Mouse (Mus musculus) mouse embryonic stem cell (cell line): Measurements from ENCODE around the gene Rhof.

ENCODE experiments used
- in situ Hi-C, 2 experiments: fragments of 300-500 bp; cut with MboI; formaldehyde crosslinking; loops; 1 replicate in 1 of 2; 3 replicates in 1 of 2; pipeline ENCODE4 v1.14.3; 2019 to 2020; ENCODE audit warnings: low sequenced_read_pairs in 2 of 2, low pct_unique_long_range_greater_than_20kb in 1 of 2, mixed read lengths in 1 of 2; ENCODE audit not compliant: unreplicated experiment in 1 of 2

Rhof gene

DNA sequence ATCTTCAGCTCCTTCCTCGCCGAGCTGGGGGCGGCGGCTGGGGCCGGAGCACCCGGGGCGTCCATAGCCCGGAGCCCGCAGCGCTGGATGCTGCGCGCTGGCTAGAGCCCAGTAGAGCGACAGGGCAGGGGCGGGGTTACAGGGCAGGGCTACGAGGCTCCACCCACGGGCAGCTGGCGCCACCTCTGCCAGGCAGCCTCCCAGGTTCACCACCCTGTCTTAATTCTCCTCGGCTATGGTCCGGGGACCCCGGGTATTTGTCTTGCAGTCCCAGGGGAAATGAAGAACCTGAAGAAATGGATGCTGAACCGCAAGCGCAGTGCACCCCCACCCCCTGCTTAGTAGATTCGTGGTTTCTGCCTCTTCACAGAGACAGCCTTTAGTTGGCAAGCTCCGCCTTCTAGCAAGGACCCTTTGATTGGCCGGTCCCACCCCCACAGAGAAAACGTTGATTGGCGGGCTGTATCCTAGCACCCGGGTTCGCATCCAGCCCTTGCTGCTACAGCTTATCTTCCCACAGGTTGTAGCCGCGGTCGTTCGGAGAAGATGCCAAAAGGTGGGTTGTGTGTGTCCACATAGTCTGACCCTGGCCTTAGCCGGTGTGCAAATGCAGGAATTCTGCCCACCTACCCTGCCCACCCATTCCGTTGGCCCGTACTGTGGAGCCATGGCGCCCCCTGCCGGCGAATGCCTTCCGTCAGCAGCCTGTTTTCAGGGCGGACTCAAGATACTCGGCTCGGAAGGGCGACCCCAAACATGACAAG, at the start of gene Rhof:
Gene Rhof, minus strand, starts transcription at position 385 of the 764 bp plus-strand sequence.
- in situ Hi-C loops = no loop called here

DNA sequence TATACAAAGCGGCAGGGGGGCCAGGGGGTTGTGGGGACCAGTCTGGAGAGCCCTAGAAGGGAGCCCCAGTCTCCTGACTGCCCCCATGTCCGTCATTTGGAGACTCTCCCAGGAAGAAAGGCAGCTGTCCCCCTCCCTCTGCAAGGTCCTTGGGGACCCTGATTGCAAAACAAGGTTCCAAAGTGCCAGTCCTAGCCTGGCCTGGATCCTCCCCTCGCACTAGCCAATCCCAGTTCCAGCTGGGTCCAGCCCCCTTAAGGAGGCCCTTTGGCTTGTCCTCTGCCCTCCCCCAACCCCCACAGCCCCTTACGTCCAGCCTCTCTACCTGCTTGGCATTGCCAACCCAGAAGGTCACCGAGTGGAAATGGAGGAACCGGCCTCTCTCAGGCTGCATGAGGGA, 49.0 kb upstream of the Rhof start:
- in situ Hi-C loops = no loop called here

DNA sequence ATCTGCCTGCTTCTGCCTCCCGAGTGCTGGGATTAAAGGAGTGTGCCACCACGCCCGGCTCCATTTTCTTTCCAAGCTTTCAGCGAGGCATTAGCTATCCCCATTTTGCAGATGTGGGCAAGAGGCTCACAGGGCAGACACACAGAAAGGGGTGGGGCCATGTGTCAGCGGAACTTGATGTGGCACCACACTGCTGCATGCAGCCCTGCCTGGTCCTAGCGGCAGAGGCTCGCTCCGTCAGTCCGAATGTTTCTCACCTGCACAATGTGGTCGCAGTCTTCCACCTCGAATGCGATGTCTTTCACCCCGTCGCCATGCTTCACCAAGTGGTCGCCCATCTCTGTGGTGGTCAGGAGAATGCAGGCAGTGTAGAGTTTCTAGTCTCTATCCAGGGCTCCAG, 47.9 kb upstream of the Rhof start:
- in situ Hi-C loops = no loop called here

DNA sequence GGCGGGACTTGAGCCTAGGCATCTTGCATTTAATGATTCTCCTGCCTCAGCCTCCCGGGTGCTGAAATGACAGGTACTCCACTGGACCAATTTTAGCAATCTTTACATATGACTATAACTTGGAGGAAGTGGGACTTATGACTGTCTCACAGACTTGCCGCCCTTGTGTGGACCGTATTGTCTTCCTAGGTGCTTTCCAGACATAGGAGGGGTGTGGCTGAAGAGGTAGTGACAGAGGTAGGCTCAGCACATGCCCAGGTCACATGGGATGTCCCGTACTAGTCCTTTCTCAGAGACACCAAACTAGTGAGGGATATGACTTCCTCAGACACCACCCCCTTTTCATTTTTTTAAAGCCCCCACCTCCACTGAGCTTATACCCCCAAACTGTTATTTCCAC, 46.3 kb upstream of the Rhof start:
- in situ Hi-C loops = loop anchor here in 1 of 2 experiments (10.0 kb wide), 1 partner anchor 114 kb away; the partner anchor contains the start of gene Tmem120b

DNA sequence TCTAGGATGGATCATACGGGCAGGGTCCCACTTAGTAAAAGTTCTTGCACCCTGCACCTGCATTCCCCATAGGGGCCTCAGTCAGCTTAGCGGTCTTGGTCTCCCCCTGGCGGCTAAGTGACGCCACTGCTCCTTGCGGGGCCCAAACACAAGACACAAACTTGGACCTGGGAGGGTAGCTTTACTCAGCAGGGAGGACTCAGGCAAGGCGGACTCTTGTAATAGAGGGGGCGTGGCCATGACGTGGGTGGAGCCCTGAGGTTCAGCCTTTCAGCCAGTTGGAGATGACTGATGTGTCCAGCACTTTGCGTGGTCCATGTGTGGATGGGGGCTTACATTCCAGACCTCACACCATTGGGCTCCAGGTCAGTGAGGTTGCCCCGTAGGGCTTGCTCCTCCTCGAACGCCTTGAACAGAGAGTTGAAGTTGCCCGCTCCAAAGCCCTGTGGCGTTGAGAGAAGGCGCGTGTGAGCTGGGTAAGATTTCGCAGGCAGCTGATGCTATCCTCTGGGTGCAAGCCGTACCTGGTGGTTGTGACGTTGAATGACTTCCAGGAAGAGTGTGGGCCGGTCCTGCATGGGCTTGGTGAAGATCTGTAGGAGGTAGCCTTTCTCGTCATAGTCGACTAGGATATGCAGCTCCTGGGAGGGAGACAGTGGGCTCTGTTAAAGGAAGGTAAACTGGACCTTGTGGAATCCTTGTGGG, 39.3 kb upstream of the Rhof start:
- in situ Hi-C loops = loop anchor here (5.0 to 10.0 kb wide), 3 partner anchors 49 to 107 kb away; partner anchors contain the start of gene Tmem120b (in 2 of the 2)

DNA sequence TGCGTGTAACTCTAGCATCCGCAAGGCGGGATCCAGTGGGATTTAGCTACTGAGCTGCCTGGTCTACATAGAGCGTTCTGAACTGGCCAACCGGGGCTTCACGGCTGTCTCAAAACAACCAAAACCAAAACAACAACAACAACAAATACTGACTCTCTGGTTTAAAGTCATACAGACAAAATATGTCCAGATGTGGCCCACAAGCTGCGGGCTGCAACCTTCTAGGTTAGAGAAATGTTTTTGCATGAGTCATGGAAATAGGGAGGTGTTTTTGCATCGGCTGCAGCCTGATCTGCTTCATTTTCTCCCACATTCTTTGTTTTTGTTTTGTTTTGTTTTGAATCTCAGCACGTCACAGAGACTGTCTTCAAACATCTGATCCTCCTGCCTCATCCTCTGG, 37.9 kb upstream of the Rhof start:
- in situ Hi-C loops = loop anchor here (5.0 to 10.0 kb wide), 3 partner anchors 48 to 106 kb away; partner anchors contain the start of gene Tmem120b (in 2 of the 2)

DNA sequence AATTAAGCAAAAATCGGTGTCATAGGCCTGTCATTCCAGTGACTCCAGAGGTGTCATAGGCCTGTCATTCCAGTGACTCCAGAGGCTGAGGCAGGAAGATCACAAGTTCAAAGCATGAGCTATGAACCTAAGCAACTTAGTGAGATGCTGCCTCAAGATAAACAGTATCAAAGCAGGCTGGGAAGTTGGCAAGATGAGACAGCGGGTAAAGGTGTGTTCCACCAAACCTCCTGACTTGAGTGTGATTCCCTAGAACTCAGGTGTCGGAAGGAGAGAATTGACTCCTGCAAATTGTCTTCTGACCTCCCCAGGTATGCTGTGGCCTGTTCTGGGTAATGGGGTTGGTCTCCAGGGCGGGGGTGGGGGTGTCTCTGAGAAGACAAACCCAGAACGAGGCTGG, 36.8 kb upstream of the Rhof start, which contains the start of gene Psmd9:
Gene Psmd9, plus strand, starts transcription at position 130 of the 400 bp plus-strand sequence.
- in situ Hi-C loops = no loop called here

DNA sequence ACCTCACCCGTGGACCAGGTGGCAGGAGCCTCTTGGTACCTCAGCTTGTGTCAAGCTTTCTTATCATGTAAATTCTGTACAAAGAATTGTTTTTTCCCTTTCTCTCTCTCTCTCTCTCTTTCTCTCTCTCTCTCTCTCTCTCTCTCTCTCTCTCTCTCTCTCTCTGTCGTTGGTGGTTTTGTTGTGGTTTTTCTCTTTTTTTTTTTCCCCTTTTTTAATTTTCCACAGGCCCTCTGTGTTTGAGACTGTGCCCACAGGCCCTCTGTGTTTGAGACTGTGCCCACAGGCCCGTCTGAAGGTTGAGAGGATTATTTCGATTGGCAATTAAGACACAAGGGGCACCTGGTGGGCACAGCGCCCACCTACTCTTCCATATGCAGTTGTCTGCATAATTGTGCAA, 35.1 kb upstream of the Rhof start:
- in situ Hi-C loops = no loop called here

DNA sequence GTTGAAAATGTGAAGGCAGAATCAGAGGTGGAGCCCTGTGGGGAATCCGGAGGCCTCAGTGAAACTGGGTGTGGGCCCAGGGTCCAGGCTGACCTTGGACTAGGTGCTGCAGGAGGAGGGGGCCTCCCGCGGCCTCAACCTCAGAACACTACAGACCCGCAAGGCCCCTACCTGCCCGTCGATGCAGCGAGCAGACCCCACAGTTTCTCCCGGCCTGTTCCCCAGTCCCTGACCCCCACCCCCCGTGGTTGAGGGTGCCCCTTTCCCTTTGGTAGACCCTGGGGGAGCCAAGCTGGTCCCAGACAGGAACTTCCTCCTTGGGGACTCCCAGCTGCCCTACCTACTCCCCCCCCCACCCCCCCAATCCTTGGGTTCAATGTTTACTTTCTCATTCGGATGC, 33.9 kb upstream of the Rhof start:
- in situ Hi-C loops = no loop called here

DNA sequence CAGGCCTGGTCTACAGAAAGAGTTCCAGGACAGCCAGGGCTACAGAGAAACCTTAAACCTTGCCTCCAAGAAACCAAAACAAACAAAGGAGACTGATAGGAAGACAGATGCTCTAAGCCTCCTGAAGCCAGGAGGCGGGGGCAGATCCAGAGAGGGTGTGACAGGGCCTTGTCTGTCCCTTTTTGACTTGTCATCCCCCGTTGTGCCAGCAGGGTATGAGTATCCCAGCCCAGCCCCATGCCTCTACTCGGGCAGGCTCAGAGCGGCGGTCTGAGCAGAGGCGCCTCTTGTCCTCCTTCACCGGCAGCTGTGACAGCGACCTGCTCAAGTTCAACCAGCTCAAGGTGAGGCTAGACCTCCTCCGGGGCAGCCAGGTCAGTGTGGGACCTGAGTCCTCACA, 30.4 kb upstream of the Rhof start:
- in situ Hi-C loops = no loop called here

DNA sequence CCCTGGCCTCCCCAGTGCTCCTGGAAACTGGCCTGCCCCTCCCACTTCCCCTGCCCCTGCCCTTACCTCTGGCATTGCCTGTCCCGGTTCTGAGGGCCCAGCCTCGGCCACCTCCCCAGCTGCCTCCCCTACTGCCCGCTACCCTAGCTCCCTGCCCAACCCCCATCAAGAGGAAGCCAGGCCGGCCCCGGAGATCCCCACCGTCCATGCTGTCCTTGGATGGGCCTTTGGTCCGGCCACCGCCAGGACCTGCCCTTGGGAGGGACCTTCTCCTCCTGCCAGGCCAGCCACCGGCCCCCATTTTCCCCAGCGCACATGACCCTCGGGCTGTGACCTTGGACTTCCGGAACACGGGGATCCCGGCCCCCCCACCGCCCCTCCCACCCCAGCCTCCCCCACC, 27.8 kb upstream of the Rhof start:
- in situ Hi-C loops = no loop called here

DNA sequence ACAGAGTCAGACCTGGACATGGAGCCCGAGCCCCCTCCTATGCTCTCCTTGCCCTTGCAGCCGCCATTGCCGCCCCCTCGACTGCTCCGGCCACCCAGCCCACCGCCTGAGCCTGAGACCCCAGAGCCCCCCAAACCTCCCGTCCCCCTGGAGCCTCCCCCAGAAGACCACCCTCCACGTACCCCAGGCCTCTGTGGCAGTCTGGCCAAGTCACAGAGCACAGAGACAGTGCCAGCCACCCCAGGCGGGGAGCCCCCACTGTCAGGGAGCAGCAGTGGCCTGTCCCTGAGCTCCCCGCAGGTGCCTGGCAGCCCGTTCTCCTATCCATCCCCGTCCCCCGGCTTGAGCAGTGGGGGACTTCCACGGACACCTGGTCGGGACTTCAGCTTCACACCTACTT, 27.4 kb upstream of the Rhof start:
- in situ Hi-C loops = no loop called here

DNA sequence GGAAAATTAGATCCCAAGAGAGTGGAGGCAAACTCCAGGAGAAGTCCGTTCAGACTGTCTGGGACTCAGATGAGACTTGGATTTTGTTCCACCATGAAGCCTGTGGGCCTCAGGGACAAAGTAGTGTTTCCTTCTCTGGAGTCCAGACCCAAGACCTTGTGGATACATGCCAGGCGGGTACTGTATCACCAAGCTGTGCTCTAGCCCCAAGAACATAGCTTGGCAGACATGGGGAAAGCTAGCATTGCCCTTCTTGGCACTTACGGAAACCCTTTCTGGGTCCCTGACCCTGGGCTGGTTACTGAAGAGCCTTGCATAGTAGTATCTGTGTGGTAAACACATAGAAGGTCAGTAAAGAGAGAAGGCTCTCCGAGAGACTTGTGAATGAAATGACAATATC, 27.0 kb upstream of the Rhof start:
- in situ Hi-C loops = no loop called here

DNA sequence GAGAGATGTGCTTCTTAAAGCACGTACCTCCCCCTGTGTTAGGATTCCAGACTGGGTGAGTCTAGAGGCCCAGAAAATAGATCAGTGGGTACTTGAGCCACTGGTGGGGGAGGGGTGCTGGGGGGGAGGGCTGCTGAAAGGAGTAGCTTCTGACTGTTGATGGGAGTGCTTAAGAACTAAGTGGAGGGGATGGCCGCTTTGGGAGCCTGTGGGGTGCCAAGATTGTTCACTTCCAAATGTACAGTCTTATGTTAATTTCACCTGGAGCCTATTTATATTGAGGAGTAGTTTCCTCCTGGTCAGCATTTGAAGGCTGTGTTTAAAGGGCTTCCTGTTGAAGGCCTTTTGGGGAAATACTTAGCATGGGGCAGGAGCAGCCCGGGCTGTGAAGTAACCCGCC, 25.5 kb upstream of the Rhof start:
- in situ Hi-C loops = no loop called here

DNA sequence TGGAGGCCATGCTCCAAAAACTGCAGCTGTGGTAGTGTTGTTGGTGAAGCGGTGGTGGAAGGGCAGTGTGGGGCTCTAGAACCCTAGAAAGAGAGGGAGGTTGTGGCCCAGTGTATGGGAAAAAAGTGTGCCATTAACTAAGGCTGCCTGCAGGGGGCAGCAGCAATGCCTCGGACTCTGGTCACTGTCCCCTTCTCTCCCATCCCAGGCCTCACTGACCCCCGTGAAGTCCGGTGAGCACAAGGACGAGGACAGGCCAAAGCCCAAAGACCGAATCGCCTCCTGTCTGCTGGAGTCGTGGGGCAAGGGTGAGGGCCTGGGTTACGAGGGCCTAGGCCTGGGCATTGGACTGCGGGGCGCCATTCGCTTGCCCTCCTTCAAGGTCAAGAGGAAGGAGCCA, 24.3 kb upstream of the Rhof start:
- in situ Hi-C loops = no loop called here

DNA sequence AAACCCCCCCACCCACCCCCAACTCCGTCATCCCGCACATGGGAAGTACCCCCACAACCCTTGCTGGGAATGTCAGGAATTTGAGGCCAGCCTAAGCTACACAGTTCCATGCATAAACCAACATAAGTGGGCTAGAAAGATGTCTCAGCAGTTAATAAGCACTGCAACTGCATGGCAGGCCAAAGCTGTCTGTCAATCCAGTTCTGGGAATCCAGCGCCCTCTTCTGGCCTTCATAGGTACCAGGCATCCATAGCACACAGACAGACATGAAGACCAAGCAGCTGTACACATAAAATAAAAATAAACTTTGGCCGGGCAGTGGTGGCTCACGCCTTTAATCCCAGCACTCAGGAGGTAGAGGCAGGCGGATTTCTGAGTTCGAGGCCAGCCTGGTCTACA, 22.9 kb upstream of the Rhof start:
- in situ Hi-C loops = no loop called here

DNA sequence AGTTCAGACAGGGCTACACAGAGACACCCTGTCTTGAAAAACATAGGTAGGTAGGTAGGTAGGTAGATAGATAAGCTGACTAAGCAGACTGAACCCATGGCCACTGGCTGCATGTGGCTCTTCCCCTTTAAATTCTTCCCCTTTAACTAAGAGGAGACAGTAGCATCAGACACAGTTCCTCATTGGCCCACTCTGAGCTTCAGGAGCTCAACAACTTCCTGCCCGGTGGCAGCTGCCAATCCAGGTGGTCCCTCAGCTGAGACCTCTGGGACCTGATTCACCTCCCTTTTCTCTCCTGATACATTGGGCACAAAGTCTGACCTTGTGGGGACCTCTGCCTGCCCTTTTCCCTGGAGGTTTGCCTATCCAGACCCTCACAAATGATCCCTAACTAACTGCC, 20.4 kb upstream of the Rhof start:
- in situ Hi-C loops = no loop called here

DNA sequence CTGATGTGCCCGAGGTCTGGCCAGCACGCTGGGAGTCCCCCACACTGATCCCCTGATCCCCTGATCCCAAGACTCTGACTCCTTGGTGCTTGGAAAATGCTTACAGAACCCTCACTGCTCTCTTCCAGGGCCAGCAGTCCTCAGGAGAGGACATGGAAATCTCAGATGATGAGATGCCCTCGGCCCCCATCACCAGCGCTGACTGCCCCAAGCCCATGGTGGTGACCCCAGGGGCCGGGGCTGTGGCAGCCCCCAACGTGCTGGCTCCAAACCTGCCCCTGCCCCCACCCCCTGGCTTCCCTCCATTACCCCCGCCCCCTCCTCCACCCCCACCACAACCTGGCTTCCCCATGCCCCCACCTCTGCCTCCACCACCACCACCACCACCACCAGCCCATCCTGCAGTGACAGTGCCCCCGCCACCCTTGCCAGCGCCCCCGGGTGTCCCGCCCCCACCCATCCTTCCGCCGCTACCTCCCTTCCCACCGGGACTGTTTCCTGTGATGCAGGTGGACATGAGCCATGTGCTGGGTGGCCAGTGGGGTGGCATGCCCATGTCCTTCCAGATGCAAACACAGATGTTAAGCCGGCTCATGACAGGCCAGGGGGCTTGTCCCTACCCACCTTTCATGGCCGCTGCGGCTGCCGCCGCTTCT, 19.3 kb upstream of the Rhof start:
- in situ Hi-C loops = no loop called here

DNA sequence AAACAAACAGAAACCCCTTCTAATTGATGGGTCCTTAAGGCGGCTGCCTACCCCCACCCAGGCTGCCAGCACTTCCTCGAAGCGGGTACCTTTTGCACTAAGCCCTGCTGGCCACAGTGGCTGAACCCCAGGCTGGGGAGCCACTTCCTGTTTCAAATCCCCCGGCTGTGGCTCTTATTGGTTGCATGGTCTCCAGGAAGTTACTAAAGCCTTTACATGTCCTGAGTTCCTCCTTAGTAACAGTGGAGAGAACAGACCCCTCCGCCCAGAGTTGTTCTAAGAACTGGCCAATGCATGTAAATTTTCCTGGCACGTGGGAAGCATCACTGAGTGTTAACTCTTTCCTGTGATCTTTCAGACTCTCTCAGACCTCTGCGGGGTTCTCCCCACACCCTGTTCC, 18.6 kb upstream of the Rhof start:
- in situ Hi-C loops = no loop called here
